Mouse (Mus musculus) CH12.LX (cell line): Measurements from ENCODE around the gene Znrd1. TPM values are rescaled to one million over a fixed set of nuclear protein-coding genes. Genes with fewer than 3 reads are reported as not detected.

Source experiments
- DNase-seq: peaks from one replicate; pipeline ENCODE4 v3.0.0-alpha.2; 2013; ENCODE audit errors: extremely low read depth
- H3K27ac ChIP-seq: 2 replicates; pipeline ENCODE4 v1.5.1; 2012; ENCODE audit warnings: low read depth, mild to moderate bottlenecking, control low read depth, moderate library complexity; ENCODE audit not compliant: insufficient read depth
- H3K27me3 ChIP-seq: replicated peaks from 2 replicates; pipeline ENCODE3; 2012; ENCODE audit warnings: inconsistent platforms
- H3K36me3 ChIP-seq, 2 experiments: replicated peaks in 1 of 2; 2 replicates each; pipeline versions ENCODE3 to v1.6.1; 2012; ENCODE audit warnings: inconsistent platforms in 1 of 2, low read length in 1 of 2, mild to moderate bottlenecking in 1 of 2, mixed read lengths in 1 of 2, moderate library complexity in 1 of 2; ENCODE audit not compliant: control insufficient read depth in 1 of 2, insufficient read depth in 1 of 2
- H3K4me1 ChIP-seq, 2 experiments: 2 replicates each; pipeline ENCODE4 v1.6.1; 2012; ENCODE audit warnings: inconsistent platforms in 1 of 2, moderate library complexity in 1 of 2; ENCODE audit not compliant: insufficient read depth in 2 of 2, control insufficient read depth in 1 of 2
- H3K4me2 ChIP-seq: 2 replicates; pipeline ENCODE4 v1.6.1; 2012; ENCODE audit warnings: low read depth, mild to moderate bottlenecking, control low read depth; ENCODE audit not compliant: poor library complexity, insufficient read depth, severe bottlenecking
- H3K4me3 ChIP-seq, 3 experiments: fragments of 150-350 bp in 1 of 3; sonication (generic) in 1 of 3; replicated peaks in 1 of 3; 2 replicates each; pipeline versions ENCODE3 to v1.5.1; 2011 to 2012; ENCODE audit warnings: low read depth in 2 of 3, low read length in 2 of 3, mild to moderate bottlenecking in 2 of 3, moderate library complexity in 2 of 3, control low read depth in 1 of 3, improper control_type of control experiment in 1 of 3, inconsistent platforms in 1 of 3, mixed read lengths in 1 of 3; ENCODE audit not compliant: poor library complexity in 1 of 3
- H3K79me2 ChIP-seq: replicated peaks from 2 replicates; pipeline ENCODE4 v1.6.1; 2012; ENCODE audit warnings: mild to moderate bottlenecking, moderate library complexity; ENCODE audit not compliant: control insufficient read depth, poor library complexity, insufficient read depth, severe bottlenecking; ENCODE audit errors: extremely low read depth
- H3K9ac ChIP-seq: 2 replicates; pipeline ENCODE4 v1.6.1; 2012; ENCODE audit warnings: low read depth, mild to moderate bottlenecking, control low read depth, moderate library complexity; ENCODE audit not compliant: insufficient read depth
- H3K9me3 ChIP-seq: replicated peaks from 2 replicates; pipeline ENCODE3; 2012; ENCODE audit warnings: low read length, inconsistent platforms, mixed read lengths
- CHD2 ChIP-seq: IDR thresholded peaks from 2 replicates; pipeline ENCODE4 v1.6.1; 2011; ENCODE audit warnings: low read length, improper control_type of control experiment
- E2F4 ChIP-seq: IDR thresholded peaks from 2 replicates; pipeline ENCODE4 v1.6.1; 2011; ENCODE audit warnings: low read depth, low read length, improper control_type of control experiment; ENCODE audit not compliant: insufficient replicate concordance
- JUN ChIP-seq: IDR thresholded peaks from 2 replicates; pipeline ENCODE4 v1.6.1; 2011; ENCODE audit warnings: low read depth, mild to moderate bottlenecking, low read length, improper control_type of control experiment, moderate library complexity; ENCODE audit not compliant: insufficient read depth
- MAFK ChIP-seq: IDR thresholded peaks from 2 replicates; pipeline ENCODE4 v1.6.1; 2011; ENCODE audit warnings: low read length, improper control_type of control experiment; ENCODE audit not compliant: insufficient replicate concordance
- MAX ChIP-seq: IDR thresholded peaks from 2 replicates; pipeline ENCODE4 v1.6.1; 2011; ENCODE audit warnings: low read length, improper control_type of control experiment
- MEF2A ChIP-seq: IDR thresholded peaks from 2 replicates; pipeline ENCODE4 v1.6.1; 2014; ENCODE audit warnings: low read depth, mild to moderate bottlenecking, inconsistent platforms, low read length, improper control_type of control experiment, borderline replicate concordance
- MXI1 ChIP-seq: IDR thresholded peaks from 2 replicates; pipeline ENCODE4 v1.6.1; 2011; ENCODE audit warnings: mild to moderate bottlenecking, low read depth, low read length, improper control_type of control experiment
- RAD21 ChIP-seq: IDR thresholded peaks from 2 replicates; pipeline ENCODE4 v1.6.1; 2011; ENCODE audit warnings: low read depth, mild to moderate bottlenecking, low read length, improper control_type of control experiment, moderate library complexity
- RCOR1 ChIP-seq: conservative IDR thresholded peaks from 2 replicates; pipeline ENCODE4 v1.6.1; 2012; ENCODE audit warnings: low read depth, mild to moderate bottlenecking, inconsistent platforms, low read length, improper control_type of control experiment
- UBTF ChIP-seq: IDR thresholded peaks from 2 replicates; pipeline ENCODE4 v1.6.1; 2012; ENCODE audit warnings: low read depth, mild to moderate bottlenecking, inconsistent platforms, low read length, improper control_type of control experiment, moderate library complexity
- dilution Hi-C: fragments of 300-500 bp; cut with MboI; formaldehyde crosslinking; loops from 2 replicates; pipeline ENCODE4 v1.14.3; 2020; ENCODE audit warnings: low sequenced_read_pairs; ENCODE audit not compliant: extremely low pct_unique_long_range_greater_than_20kb, extremely low pct_ligation_motif_present
- in situ Hi-C: fragments of 300-500 bp; cut with MboI; formaldehyde crosslinking; loops from 3 replicates; pipeline ENCODE4 v1.14.3; 2019; ENCODE audit warnings: low sequenced_read_pairs, low pct_ligation_motif_present, low pct_unique_long_range_greater_than_20kb, mixed read lengths
- polyA plus RNA-seq: library from polyadenylated mRNA; unstranded; fragments of >175 nt; gene quantifications from 2 replicates; pipeline ENCODE4 v1.2.1, GENCODE M21; 2012; ENCODE audit warnings: low read depth; ENCODE audit not compliant: insufficient read length
- total RNA-seq, 2 experiments: library from RNA; depleted of rRNA; stranded (reverse); fragments of 300-350 nt in 1 of 2; fragments of >200 nt in 1 of 2; gene quantifications; 2 replicates each; pipeline ENCODE4 v1.2.3; 2012 to 2014

Znrd1 gene
- total and polyA plus RNA-seq, 3 experiments, result 66.8 to 98.1 (median 66.9) TPM

GRCm38 (mm10) chr17:36942791-36943471 is 15.4 kb downstream of the Znrd1 start, which contains the start of gene Rnf39:
Gene Rnf39, plus strand, starts transcription at chr17:36942918.
- TF ChIP-seq MAFK (no peak), UBTF (no peak), JUN (no peak), RAD21 (no peak), CHD2 (no peak)
- TF ChIP-seq, all 38 proteins: peak for 0
- no peaks in the 10 kb centered on the region for H3K27me3 ChIP-seq
- dilution Hi-C loops, result no loop called here
- no peak for DNase-seq
- in situ Hi-C loops, result no loop called here
- peaks cover 0 to 4% of the 10 kb centered on the region in 2 experiments; a peak in 2 of 4 replicates for H3K4me1 ChIP-seq
- no peak within 1 kb of the TSS for H3K27ac ChIP-seq
- no peak within 1 kb of the TSS for H3K4me2 ChIP-seq
- no peak within 1 kb of the TSS for H3K9ac ChIP-seq
- H3K4me3 ChIP-seq, result no peak within 1 kb of the TSS
- no peaks in the 10 kb centered on the region for H3K79me2 ChIP-seq
- H3K9me3 ChIP-seq, result no peaks in the 10 kb centered on the region
- H3K36me3 ChIP-seq, result peaks cover 0 to 13% of the 10 kb centered on the region in 2 experiments

GRCm38 (mm10) chr17:36942391-36942790 is 16.0 kb downstream of the Znrd1 start:
- H3K36me3 ChIP-seq, result peaks cover 0 to 7% of the 10 kb centered on the region in 2 experiments
- H3K27me3 ChIP-seq, result no peaks in the 10 kb centered on the region
- H3K9ac ChIP-seq, result no peak overlapping the region
- no peaks in the 10 kb centered on the region for H3K9me3 ChIP-seq
- dilution Hi-C loops (no loop called here), in situ Hi-C loops (no loop called here)
- TF ChIP-seq MAX, result no peak
- peaks cover 5 to 9% of the 10 kb centered on the region in 2 experiments for H3K4me1 ChIP-seq
- H3K4me3 ChIP-seq, result no peak overlapping the region
- H3K79me2 ChIP-seq, result no peaks in the 10 kb centered on the region
- H3K27ac ChIP-seq, result no peak overlapping the region
- H3K4me2 ChIP-seq, result no peak overlapping the region
- no peak for DNase-seq

- in situ Hi-C loops, result no loop called here
- H3K9ac ChIP-seq, result peak overlapping the region; percentile 48; the same call in 1 of the 2 replicates
Observed at GRCm38 (mm10) chr17:36938056-36938455, 20.3 kb downstream of the Znrd1 start.

More at GRCm38 (mm10) chr17:36938056-36938455, 20.3 kb downstream of the Znrd1 start:
- Histone ChIP-seq H3K79me2 (no peaks in the 10 kb centered on the region), H3K9me3 (no peaks in the 10 kb centered on the region), H3K4me2 (peak overlapping the region; percentile 9; the same call in 1 of the 2 replicates), H3K27me3 (no peaks in the 10 kb centered on the region), H3K36me3 (no peaks in the 10 kb centered on the region), H3K4me1 (peaks cover 9% of the 10 kb centered on the region in 2 experiments), H3K4me3 (no peak overlapping the region), H3K27ac (no peak overlapping the region)
- no peak for DNase-seq
- TF ChIP-seq MEF2A (no peak), UBTF (no peak), E2F4 (no peak), RCOR1 (no peak), MXI1 (no peak)
- dilution Hi-C loops, result no loop called here
